24 mouse cellular contexts compared by ENCODE assay signal in the genomic region with DNA sequence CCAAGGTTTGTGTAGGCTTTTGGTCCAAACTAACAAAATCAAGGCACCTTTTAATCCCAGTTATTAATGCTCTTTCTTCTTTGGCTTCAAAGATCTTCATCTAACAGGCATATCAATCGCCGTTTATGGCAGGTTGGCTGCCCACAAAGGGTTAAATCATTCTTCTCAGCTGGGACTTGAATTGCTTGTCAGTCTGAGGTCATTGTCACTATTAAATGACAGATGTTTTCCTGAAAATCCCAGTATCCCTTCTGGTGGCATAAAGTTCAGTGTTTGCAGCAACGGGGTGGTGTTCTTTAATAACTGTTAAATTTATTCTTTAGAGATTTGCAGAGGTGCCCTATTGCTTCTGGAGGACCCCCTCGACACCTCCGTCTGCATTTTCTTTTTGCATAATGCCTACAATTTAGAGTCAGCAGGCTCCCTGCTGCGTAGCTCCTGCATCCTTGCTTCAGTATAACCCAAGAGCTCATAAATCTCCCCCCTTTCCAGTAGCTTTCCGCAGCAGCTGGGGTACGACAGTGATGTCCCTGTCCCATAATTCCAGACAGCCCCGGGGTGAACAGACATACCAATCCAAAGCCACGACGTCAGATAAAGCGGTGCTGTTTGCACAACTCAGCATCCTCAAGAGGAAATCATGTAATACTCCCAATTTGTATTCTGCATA. TPM values are rescaled to one million over a fixed set of nuclear protein-coding genes. Genes with fewer than 3 reads are reported as not detected.
DNase-seq lines count a peak whose midpoint lies in the region; ATAC-seq lines count a peak whose summit lies in the region.
"Had no signal": no experiment of that assay in that cellular context is flagged by ENCODE, and none has a peak within 500 bp of the region (broad histone marks: within the 10 kb centered on the region; RNA-seq: fewer than 3 reads in every experiment).

No protein-coding gene starts in this region.

- H3K36me3 ChIP-seq in hindbrain, embryonic 10.5 days: peaks cover 42% of the 10 kb centered on the region
- peaks cover 11% of the 10 kb centered on the region for H3K36me3 ChIP-seq in hindbrain, embryonic 16.5 days (ENCODE audit: control insufficient read depth, insufficient read depth, low read length)
- H3K36me3 ChIP-seq in neural tube, embryonic 11.5 days (ENCODE audit: control insufficient read depth, insufficient read depth, low read length): 0 out of 2 replicates have a peak, but pooled peaks cover 5% of the 10 kb centered on the region
- H3K36me3 ChIP-seq in midbrain, embryonic 14.5 days (ENCODE audit: control insufficient read depth, insufficient read depth, low read length): peaks cover 10% of the 10 kb centered on the region; the same call in 1 of the 2 replicates

- DNase-seq in hindbrain, embryonic 10.5 days (ENCODE audit: low spot score): peak; percentile 21
- peak; percentile 59 for DNase-seq in neural tube, embryonic 11.5 days (ENCODE audit: low spot score)
- no peak for DNase-seq in neural tube, embryonic 10.5 days (ENCODE audit: extremely low spot score, low spot score)
- peak; percentile 70 for DNase-seq in midbrain, embryonic 14.5 days
- no peak for DNase-seq in spleen, postnatal 10 days (ENCODE audit: low spot score in 2 of 2)
- no peak for DNase-seq in urinary bladder, adult 2 months (ENCODE audit: low spot score)
- DNase-seq: adrenal gland, postnatal 14 days; cerebellum, adult 18-20 months; cerebellum, postnatal 36 days; gastrocnemius, postnatal 10 days; heart, adult 18-20 months; heart, postnatal 36 days; layer of hippocampus, postnatal 36 days; left cerebral cortex, postnatal 4 days; liver; thymus, postnatal 25 days had no signal

- H3K4me2 ChIP-seq in hindbrain, embryonic 16.5 days (ENCODE audit: low read length): no peak overlapping the region
- H3K4me2 ChIP-seq in neural tube, embryonic 11.5 days (ENCODE audit: low read depth): no peak overlapping the region
- no peak overlapping the region for H3K4me2 ChIP-seq in midbrain, embryonic 14.5 days (ENCODE audit: low read length)
- H3K4me2 ChIP-seq: embryonic facial prominence, embryonic 12.5 days; heart, embryonic 13.5 days had no signal

- peaks cover 14% of the 10 kb centered on the region for H3K4me1 ChIP-seq in hindbrain, embryonic 10.5 days (replicated peaks)
- H3K4me1 ChIP-seq in hindbrain, embryonic 16.5 days (ENCODE audit: control insufficient read depth, insufficient read depth, low read depth, low read length): no peaks in the 10 kb centered on the region
- H3K4me1 ChIP-seq in neural tube, embryonic 11.5 days (ENCODE audit: control insufficient read depth, insufficient read depth, low read length): 0 out of 2 replicates have a peak, but pooled peaks cover 3% of the 10 kb centered on the region
- H3K4me1 ChIP-seq in midbrain, embryonic 14.5 days (ENCODE audit: control insufficient read depth, insufficient read depth, low read length): peaks cover 14% of the 10 kb centered on the region
- H3K4me1 ChIP-seq: embryonic facial prominence, embryonic 12.5 days; heart, embryonic 13.5 days had no signal

- ATAC-seq in hindbrain, embryonic 16.5 days: no peak
- ATAC-seq in neural tube, embryonic 11.5 days (ENCODE audit: insufficient read depth, low FRiP score, low TSS enrichment): peak; percentile 83
- ATAC-seq in midbrain, embryonic 14.5 days (ENCODE audit: low FRiP score, low TSS enrichment): peak; percentile 69
- ATAC-seq: forebrain, embryonic 14.5 days; lung, postnatal 0 days had no signal

- H3K27me3 ChIP-seq in hindbrain, embryonic 10.5 days (ENCODE audit: insufficient read depth, poor library complexity, severe bottlenecking): no peaks in the 10 kb centered on the region
- no peaks in the 10 kb centered on the region for H3K27me3 ChIP-seq in hindbrain, embryonic 16.5 days (replicated peaks; ENCODE audit: control insufficient read depth, insufficient read depth, low read length)
- H3K27me3 ChIP-seq in neural tube, embryonic 11.5 days (ENCODE audit: control insufficient read depth, insufficient read depth, low read length): no peaks in the 10 kb centered on the region
- H3K27me3 ChIP-seq in midbrain, embryonic 14.5 days (ENCODE audit: control insufficient read depth, insufficient read depth, low read length): no peaks in the 10 kb centered on the region
- H3K27me3 ChIP-seq: CH12.LX; embryonic facial prominence, embryonic 12.5 days; heart, embryonic 13.5 days had no signal

- no peaks in the 10 kb centered on the region for H3K9me3 ChIP-seq in hindbrain, embryonic 10.5 days
- no peaks in the 10 kb centered on the region for H3K9me3 ChIP-seq in hindbrain, embryonic 16.5 days (ENCODE audit: control insufficient read depth, low read length)
- H3K9me3 ChIP-seq in neural tube, embryonic 11.5 days (ENCODE audit: control insufficient read depth, low read length): no peaks in the 10 kb centered on the region
- H3K9me3 ChIP-seq in midbrain, embryonic 14.5 days (ENCODE audit: control insufficient read depth, low read length): no peaks in the 10 kb centered on the region
- H3K9me3 ChIP-seq: embryonic facial prominence, embryonic 12.5 days; heart, embryonic 13.5 days had no signal

- 66% methylated on average over 12 of the region's 12 CpGs for WGBS in hindbrain, embryonic 10.5 days
- WGBS in hindbrain, embryonic 16.5 days: 34% methylated on average over 12 of the region's 12 CpGs
- WGBS in neural tube, embryonic 11.5 days: 43% methylated on average over 12 of the region's 12 CpGs
- 28% methylated on average over 12 of the region's 12 CpGs for WGBS in midbrain, embryonic 14.5 days

- H3K9ac ChIP-seq in hindbrain, embryonic 16.5 days (ENCODE audit: low read depth, low read length): no peak overlapping the region
- no peak overlapping the region for H3K9ac ChIP-seq in neural tube, embryonic 11.5 days (ENCODE audit: low read length)
- no peak overlapping the region for H3K9ac ChIP-seq in midbrain, embryonic 14.5 days (replicated peaks; ENCODE audit: low read length)
- H3K9ac ChIP-seq: embryonic facial prominence, embryonic 12.5 days; heart, embryonic 13.5 days had no signal

- no peak overlapping the region for H3K4me3 ChIP-seq in hindbrain, embryonic 10.5 days
- no peak overlapping the region for H3K4me3 ChIP-seq in hindbrain, embryonic 16.5 days (ENCODE audit: low read length)
- H3K4me3 ChIP-seq in neural tube, embryonic 11.5 days (ENCODE audit: low read depth, low read length): no peak overlapping the region
- no peak overlapping the region for H3K4me3 ChIP-seq in midbrain, embryonic 14.5 days (replicated peaks; ENCODE audit: low read depth, low read length)
- H3K4me3 ChIP-seq: embryonic facial prominence, embryonic 12.5 days; erythroblast, embryonic 14.5 days; heart, embryonic 13.5 days; layer of hippocampus, adult 2 months had no signal

- H3K27ac ChIP-seq in hindbrain, embryonic 10.5 days: no peak overlapping the region
- H3K27ac ChIP-seq in hindbrain, embryonic 16.5 days (ENCODE audit: low read depth, low read length): no peak overlapping the region
- H3K27ac ChIP-seq in neural tube, embryonic 11.5 days (ENCODE audit: low read depth, low read length): 0 out of 2 replicates have a peak overlapping the region, but pooled peaks have one; percentile 20
- no peak overlapping the region for H3K27ac ChIP-seq in midbrain, embryonic 14.5 days (replicated peaks; ENCODE audit: low read depth, low read length)
- H3K27ac ChIP-seq: heart, embryonic 13.5 days; layer of hippocampus, adult 2 months had no signal

RNA-seq across cellular contexts. Expression of a gene that starts 46.6 kb away (rescaled TPM):
- polyA plus RNA-seq in hindbrain, embryonic 10.5 days (2016; fragmentation: Nextera tagmentation; extraction: Ambion mirVana): 40.4 and 53.6 TPM in 2 replicates
- polyA plus RNA-seq in hindbrain, embryonic 16.5 days (2015; fragmentation: Nextera tagmentation; extraction: Ambion mirVana): 35.5 and 39.7 TPM in 2 replicates
- 38.1 and 42.7 TPM in 2 replicates for polyA plus RNA-seq in neural tube, embryonic 11.5 days (2014; fragmentation: Nextera tagmentation; extraction: Ambion mirVana)
- 45.7 and 50.1 TPM in 2 replicates for polyA plus RNA-seq in midbrain, embryonic 14.5 days (2014; fragmentation: Nextera tagmentation; extraction: Ambion mirVana)
- 23.0 and 24.4 TPM in 2 replicates for polyA plus RNA-seq in urinary bladder, adult 2 months (2012; rRNA removed)

Comparison
In these comparisons a context has a peak if more than half of its experiments do, and no peak if none do; other contexts are left out.
1. DNase-seq: peak in hindbrain, embryonic 10.5 days (single experiment), neural tube, embryonic 11.5 days (single experiment) and midbrain, embryonic 14.5 days (single experiment); none in neural tube, embryonic 10.5 days (single experiment), spleen, postnatal 10 days (0 of 2) and urinary bladder, adult 2 months (single experiment).